Mouse (Mus musculus): ENCODE measurements around the gene Ptprg.

DNA sequence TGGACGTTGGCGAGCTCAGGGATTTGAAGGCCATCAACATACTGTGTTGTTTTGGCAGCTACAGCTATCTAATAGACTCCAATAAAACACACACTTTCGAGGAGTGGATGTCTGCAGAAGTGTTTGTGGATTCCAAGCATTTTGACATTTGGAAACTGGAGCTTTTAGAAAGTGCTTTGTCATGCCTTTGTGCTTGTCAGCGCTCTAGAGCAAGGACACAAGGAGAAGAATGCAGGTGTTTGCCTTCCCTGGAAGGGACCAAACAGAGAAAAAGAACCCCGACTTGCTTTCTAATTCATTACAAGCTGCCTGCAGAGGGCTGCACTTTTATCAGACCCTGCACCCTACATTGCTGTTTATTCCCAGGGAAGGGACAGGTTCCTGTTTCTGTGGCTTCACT lies 560.0 kb downstream of the Ptprg start:
- no peak for TF ChIP-seq CTCF (IDR thresholded peaks at IDR 0.05; ENCODE audit: borderline replicate concordance, extremely low read depth, insufficient read depth, insufficient read length)
- no peak for TF ChIP-seq POLR2A (IDR thresholded peaks at IDR 0.05; ENCODE audit: borderline replicate concordance, extremely low read depth, insufficient read depth, insufficient read length, poor library complexity, severe bottlenecking)
